Mouse (Mus musculus): ENCODE results near the gene H3f3a. TPM values are rescaled to one million over a fixed set of nuclear protein-coding genes. Genes with fewer than 3 reads are reported as not detected.
A peak's percentile ranks its signal among the peaks of the same experiment; 100 is the strongest.

Gene H3f3a
- polyA plus RNA-seq, 1 experiment: 361 TPM

DNA sequence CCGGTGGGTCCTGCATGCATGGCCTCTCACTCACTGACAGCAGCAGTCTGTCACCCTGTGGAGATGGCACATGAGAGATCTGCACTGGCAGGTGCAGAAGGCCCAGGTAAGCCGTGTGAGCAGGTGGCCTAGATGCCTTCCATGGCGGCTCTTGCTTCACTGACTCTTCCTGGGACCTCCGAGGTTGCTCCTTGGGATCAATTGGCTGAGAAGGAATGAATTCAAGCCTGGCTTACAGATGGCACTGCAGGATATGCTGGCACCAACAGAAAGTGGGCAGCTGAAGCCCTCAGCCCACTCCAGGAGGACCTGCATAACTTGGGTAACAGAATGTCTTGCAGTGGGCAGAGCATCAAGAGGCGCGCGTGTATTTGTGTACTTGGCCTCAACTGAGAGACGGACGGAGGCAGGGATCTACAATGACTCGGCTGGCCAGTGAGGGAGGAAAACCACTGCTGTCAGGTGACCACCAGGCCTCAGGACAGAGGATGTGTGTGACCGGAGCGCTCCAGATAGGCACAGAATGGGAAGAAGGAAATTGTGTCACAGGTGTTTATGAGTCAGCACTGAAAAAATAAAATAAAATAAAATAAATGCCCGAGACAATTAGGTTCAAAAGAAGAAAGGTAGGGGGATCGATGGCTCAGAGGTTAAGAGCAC lies 21.8 kb downstream of the H3f3a start:
- TF ChIP-seq POLR2A (IDR thresholded peaks at IDR 0.05; ENCODE audit: low read depth, low read length): no peak
- TF ChIP-seq CTCF (IDR thresholded peaks at IDR 0.05; ENCODE audit: extremely low read depth, insufficient read depth, insufficient read length, insufficient replicate concordance): no peak
- WGBS: 83% methylated on average over 14 of the region's 14 CpGs
- no peak overlapping the region for H3K4me3 ChIP-seq (ENCODE audit: extremely low read depth, insufficient read depth, insufficient read length)
- H3K4me1 ChIP-seq (ENCODE audit: control insufficient read depth, insufficient read depth, insufficient read length): peaks cover 7% of the 10 kb centered on the region; the same call in 1 of the 2 replicates
- DNase-seq (ENCODE audit: low read depth in 1 of 2, low spot score in 2 of 2): no peak
- no peaks in the 10 kb centered on the region for H3K36me3 ChIP-seq (ENCODE audit: control insufficient read depth, insufficient read depth, low read length)
- H3K27ac ChIP-seq (ENCODE audit: insufficient read depth, low read length): no peak overlapping the region
- H3K27me3 ChIP-seq (ENCODE audit: control insufficient read depth, insufficient read depth, low read length): no peaks in the 10 kb centered on the region

DNA sequence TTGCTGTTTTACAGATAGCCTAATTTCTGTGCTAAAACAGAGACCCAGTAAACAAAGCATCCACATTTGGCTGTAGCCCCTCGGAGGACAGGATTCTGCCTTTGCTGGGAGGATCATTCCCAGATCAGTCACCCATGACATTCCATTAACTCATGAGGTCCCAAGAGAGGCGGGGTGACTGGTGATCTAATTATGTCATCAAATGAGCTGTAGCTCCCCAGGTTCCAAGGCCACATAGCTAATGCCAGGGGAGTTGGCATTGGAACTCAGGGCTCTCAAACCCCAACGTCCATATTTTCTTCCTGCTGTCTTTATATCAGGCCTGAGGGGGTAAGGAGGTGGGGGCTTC lies 30.2 kb downstream of the H3f3a start:
- no peak overlapping the region for H3K4me3 ChIP-seq (ENCODE audit: extremely low read depth, insufficient read depth, insufficient read length)
- TF ChIP-seq POLR2A (IDR thresholded peaks at IDR 0.05; ENCODE audit: low read depth, low read length) (no peak), CTCF (IDR thresholded peaks at IDR 0.05; ENCODE audit: extremely low read depth, insufficient read depth, insufficient read length, insufficient replicate concordance) (no peak)
- H3K27me3 ChIP-seq (ENCODE audit: control insufficient read depth, insufficient read depth, low read length): no peaks in the 10 kb centered on the region
- DNase-seq (ENCODE audit: low read depth in 1 of 2, low spot score in 2 of 2): no peak
- 73% methylated on average over 3 of the region's 3 CpGs for WGBS
- H3K36me3 ChIP-seq (ENCODE audit: control insufficient read depth, insufficient read depth, low read length): no peaks in the 10 kb centered on the region
- H3K4me1 ChIP-seq (ENCODE audit: control insufficient read depth, insufficient read depth, insufficient read length): no peaks in the 10 kb centered on the region
- H3K27ac ChIP-seq (ENCODE audit: insufficient read depth, low read length): no peak overlapping the region

DNA sequence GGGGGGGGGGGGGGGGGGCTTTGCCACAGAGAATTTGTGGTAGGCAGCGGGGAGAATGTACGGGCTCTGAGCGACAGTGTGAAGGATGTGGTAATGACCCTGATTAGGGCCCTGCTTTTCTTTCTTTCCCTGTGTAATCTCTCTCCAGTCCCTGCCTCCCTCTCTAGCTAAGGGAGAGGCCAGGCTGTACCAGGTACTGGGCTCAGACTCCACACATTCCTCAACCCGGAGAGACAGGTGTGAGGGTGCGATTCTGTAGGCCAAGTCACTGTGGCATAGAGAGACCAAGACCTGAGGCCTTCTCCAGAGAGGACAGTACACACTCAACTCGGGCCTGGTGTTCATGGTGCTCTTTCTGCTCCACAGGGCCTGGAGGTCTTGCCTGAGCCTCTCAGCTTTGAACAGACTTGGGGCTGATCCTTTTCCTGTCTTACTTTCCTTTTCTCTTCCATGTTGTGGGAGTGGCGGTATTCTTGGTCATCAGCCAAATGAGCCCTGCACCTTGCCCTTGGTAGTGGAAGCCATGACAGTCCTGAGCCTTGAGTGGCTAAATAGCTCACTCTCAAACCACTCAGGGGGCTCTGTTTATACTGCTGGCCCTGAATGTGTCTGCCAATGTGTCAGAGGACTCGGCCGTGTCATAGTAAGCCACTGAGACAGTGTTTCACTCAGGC lies 30.7 kb downstream of the H3f3a start:
- no peak overlapping the region for H3K27ac ChIP-seq (ENCODE audit: insufficient read depth, low read length)

DNA sequence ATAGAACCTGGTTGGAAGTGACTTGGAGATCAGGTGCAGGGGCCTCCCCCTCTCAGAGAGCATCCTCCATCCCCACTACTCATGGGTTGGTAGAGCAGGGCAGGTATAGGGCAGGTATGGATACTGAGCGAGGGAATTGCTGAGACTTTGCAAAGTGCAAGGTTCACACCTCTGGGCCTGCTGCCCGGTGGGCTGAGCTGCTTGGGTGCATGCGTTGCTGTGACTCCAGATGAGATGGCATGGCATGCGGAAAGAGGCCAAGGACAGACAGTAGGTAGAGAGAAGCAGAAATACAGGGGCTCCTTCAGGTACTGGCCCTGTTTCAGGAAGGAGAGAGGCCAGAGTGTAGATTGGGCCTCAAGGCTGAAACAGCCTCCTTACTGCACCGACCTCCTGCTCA lies 32.5 kb downstream of the H3f3a start:
- H3K4me3 ChIP-seq (ENCODE audit: extremely low read depth, insufficient read depth, insufficient read length): no peak overlapping the region
- H3K27ac ChIP-seq (ENCODE audit: insufficient read depth, low read length): no peak overlapping the region
- no peak for DNase-seq (ENCODE audit: low read depth in 1 of 2, low spot score in 2 of 2)
- H3K4me1 ChIP-seq (ENCODE audit: control insufficient read depth, insufficient read depth, insufficient read length): no peaks in the 10 kb centered on the region; the same call in 1 of the 2 replicates
- H3K27me3 ChIP-seq (ENCODE audit: control insufficient read depth, insufficient read depth, low read length): no peaks in the 10 kb centered on the region
- no peak for TF ChIP-seq POLR2A (IDR thresholded peaks at IDR 0.05; ENCODE audit: low read depth, low read length)
- no peak for TF ChIP-seq CTCF (IDR thresholded peaks at IDR 0.05; ENCODE audit: extremely low read depth, insufficient read depth, insufficient read length, insufficient replicate concordance)
- WGBS: 92% methylated on average over 5 of the region's 5 CpGs
- H3K36me3 ChIP-seq (ENCODE audit: control insufficient read depth, insufficient read depth, low read length): no peaks in the 10 kb centered on the region

More for the DNA sequence above, 30.7 kb downstream of the H3f3a start:
- Histone ChIP-seq H3K4me1 (ENCODE audit: control insufficient read depth, insufficient read depth, insufficient read length) (no peaks in the 10 kb centered on the region), H3K36me3 (ENCODE audit: control insufficient read depth, insufficient read depth, low read length) (no peaks in the 10 kb centered on the region), H3K27me3 (ENCODE audit: control insufficient read depth, insufficient read depth, low read length) (no peaks in the 10 kb centered on the region), H3K4me3 (ENCODE audit: extremely low read depth, insufficient read depth, insufficient read length) (no peak overlapping the region)
- 70% methylated on average over 9 of the region's 9 CpGs for WGBS
- DNase-seq (ENCODE audit: low read depth in 1 of 2, low spot score in 2 of 2): no peak
- TF ChIP-seq CTCF (IDR thresholded peaks at IDR 0.05; ENCODE audit: extremely low read depth, insufficient read depth, insufficient read length, insufficient replicate concordance) (no peak), POLR2A (IDR thresholded peaks at IDR 0.05; ENCODE audit: low read depth, low read length) (no peak)

DNA sequence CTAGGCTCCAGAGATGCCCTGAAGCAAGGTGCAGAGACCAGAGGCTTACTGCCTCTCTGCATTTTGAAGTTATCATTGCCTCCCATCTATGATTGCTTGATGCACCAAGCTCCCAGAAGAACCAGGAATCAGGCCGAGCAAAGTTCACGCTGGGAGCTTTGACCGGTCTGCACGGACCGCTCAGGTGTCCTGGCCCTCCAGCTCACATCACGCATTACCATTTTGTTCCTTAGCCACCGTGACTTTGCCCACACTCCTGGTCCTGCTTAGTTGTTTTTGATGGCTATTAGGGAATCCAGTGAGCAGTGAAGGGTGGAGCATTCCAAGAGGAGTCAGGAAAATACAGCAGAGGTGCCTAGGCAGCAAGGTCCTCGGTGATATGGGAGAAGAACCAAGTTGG lies 33.5 kb downstream of the H3f3a start:
- peaks cover 3% of the 10 kb centered on the region; the same call in 1 of the 2 replicates for H3K4me1 ChIP-seq (ENCODE audit: control insufficient read depth, insufficient read depth, insufficient read length)
- TF ChIP-seq POLR2A (IDR thresholded peaks at IDR 0.05; ENCODE audit: low read depth, low read length) (no peak), CTCF (IDR thresholded peaks at IDR 0.05; ENCODE audit: extremely low read depth, insufficient read depth, insufficient read length, insufficient replicate concordance) (no peak)
- no peak for DNase-seq (ENCODE audit: low read depth in 1 of 2, low spot score in 2 of 2)
- no peaks in the 10 kb centered on the region for H3K36me3 ChIP-seq (ENCODE audit: control insufficient read depth, insufficient read depth, low read length)
- WGBS: 94% methylated on average over 8 of the region's 8 CpGs
- H3K27ac ChIP-seq (ENCODE audit: insufficient read depth, low read length): no peak overlapping the region
- H3K27me3 ChIP-seq (ENCODE audit: control insufficient read depth, insufficient read depth, low read length): no peaks in the 10 kb centered on the region
- H3K4me3 ChIP-seq (ENCODE audit: extremely low read depth, insufficient read depth, insufficient read length): no peak overlapping the region

DNA sequence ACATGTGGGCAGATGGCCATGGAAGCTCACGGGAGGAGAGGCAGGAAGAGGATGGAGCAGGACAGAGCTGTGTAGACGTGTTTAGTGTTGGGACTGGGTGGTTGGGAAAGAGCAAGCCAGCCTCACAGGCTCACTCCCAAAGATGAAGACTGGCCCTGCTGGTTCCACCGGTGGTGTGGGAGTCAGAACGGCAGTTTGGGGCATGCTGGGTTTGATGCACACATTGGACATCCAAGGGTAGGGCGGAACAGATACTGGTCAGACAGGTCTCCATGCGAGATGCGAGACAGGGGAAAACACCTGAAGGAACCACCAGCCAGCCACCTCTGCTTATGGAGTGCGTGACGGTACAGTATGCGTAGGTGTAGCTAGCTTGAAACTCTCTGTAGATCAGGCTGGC lies 34.8 kb downstream of the H3f3a start:
- H3K27ac ChIP-seq (ENCODE audit: insufficient read depth, low read length): no peak overlapping the region
- peaks cover 3% of the 10 kb centered on the region; the same call in 1 of the 2 replicates for H3K4me1 ChIP-seq (ENCODE audit: control insufficient read depth, insufficient read depth, insufficient read length)
- no peak overlapping the region for H3K4me3 ChIP-seq (ENCODE audit: extremely low read depth, insufficient read depth, insufficient read length)
- DNase-seq (ENCODE audit: low read depth in 1 of 2, low spot score in 2 of 2): no peak
- no peaks in the 10 kb centered on the region for H3K36me3 ChIP-seq (ENCODE audit: control insufficient read depth, insufficient read depth, low read length)
- TF ChIP-seq POLR2A (IDR thresholded peaks at IDR 0.05; ENCODE audit: low read depth, low read length): no peak
- TF ChIP-seq CTCF (IDR thresholded peaks at IDR 0.05; ENCODE audit: extremely low read depth, insufficient read depth, insufficient read length, insufficient replicate concordance): no peak
- no peaks in the 10 kb centered on the region for H3K27me3 ChIP-seq (ENCODE audit: control insufficient read depth, insufficient read depth, low read length)
- WGBS: 89% methylated on average over 10 of the region's 10 CpGs

DNA sequence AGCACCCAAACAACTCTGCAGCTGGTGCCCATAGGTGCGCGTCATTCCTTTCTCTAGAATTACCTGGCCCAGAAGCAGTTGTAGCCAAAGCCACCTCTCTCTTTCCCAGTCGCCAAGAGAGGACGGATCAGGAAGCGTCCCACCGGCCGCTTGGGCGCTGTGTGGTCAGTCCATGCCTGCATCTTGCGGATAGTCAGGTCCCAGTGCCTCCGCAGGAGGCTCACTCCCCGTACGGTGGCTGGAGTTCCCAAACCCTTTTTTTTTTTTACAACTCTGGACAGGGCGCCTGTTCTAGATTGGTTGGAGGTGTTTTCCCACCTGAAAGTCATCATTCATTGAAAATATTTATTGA lies 35.4 kb downstream of the H3f3a start:
- Histone ChIP-seq H3K27ac (ENCODE audit: insufficient read depth, low read length) (no peak overlapping the region; the same call in 1 of the 2 replicates), H3K4me1 (ENCODE audit: control insufficient read depth, insufficient read depth, insufficient read length) (peaks cover 3% of the 10 kb centered on the region; the same call in 1 of the 2 replicates)
- 17% methylated on average over 13 of the region's 13 CpGs for WGBS

More for the DNA sequence above, 35.4 kb downstream of the H3f3a start:
- TF ChIP-seq CTCF (IDR thresholded peaks at IDR 0.05; ENCODE audit: extremely low read depth, insufficient read depth, insufficient read length, insufficient replicate concordance) (no peak), POLR2A (IDR thresholded peaks at IDR 0.05; ENCODE audit: low read depth, low read length) (no peak)
- Histone ChIP-seq H3K27me3 (ENCODE audit: control insufficient read depth, insufficient read depth, low read length) (no peaks in the 10 kb centered on the region), H3K4me3 (ENCODE audit: extremely low read depth, insufficient read depth, insufficient read length) (peak overlapping the region; percentile 63), H3K36me3 (ENCODE audit: control insufficient read depth, insufficient read depth, low read length) (no peaks in the 10 kb centered on the region)
- DNase-seq (ENCODE audit: low read depth in 1 of 2, low spot score in 2 of 2): no peak

All from spleen, adult 2 months (tissue).